Mouse (Mus musculus) cerebellum, adult 2 months (tissue): ENCODE results near the gene 4930564D02Rik. TPM values are rescaled to one million over a fixed set of nuclear protein-coding genes. Genes with fewer than 3 reads are reported as not detected.
A peak's percentile ranks its signal among the peaks of the same experiment; 100 is the strongest.

Source experiments
- DNase-seq, 2 experiments: peaks; one replicate each; pipeline ENCODE4 v3.0.0; 2021
- H3K27ac ChIP-seq: fragments of 200-500 bp; 2 replicates; pipeline ENCODE4 v1.5.1; 2012; ENCODE audit warnings: low read length, control low read depth, inconsistent platforms; ENCODE audit not compliant: insufficient read depth
- H3K27me3 ChIP-seq: fragments of 200-500 bp; 2 replicates; pipeline ENCODE4 v1.6.1; 2012; ENCODE audit warnings: inconsistent platforms, mild to moderate bottlenecking, low read length, moderate library complexity; ENCODE audit not compliant: control insufficient read depth, insufficient read depth
- H3K4me1 ChIP-seq: fragments of 200-500 bp; 2 replicates; pipeline ENCODE4 v1.6.1; 2011; ENCODE audit warnings: low read length; ENCODE audit not compliant: control insufficient read depth, insufficient read depth
- H3K4me3 ChIP-seq: fragments of 200-500 bp; replicated peaks from 2 replicates; pipeline ENCODE3; 2011; ENCODE audit warnings: mild to moderate bottlenecking, low read depth, low read length, control low read depth; ENCODE audit not compliant: insufficient read depth
- CTCF ChIP-seq: fragments of 200-500 bp; IDR thresholded peaks from 2 replicates; pipeline ENCODE4 v1.5.1; 2011; ENCODE audit warnings: low read depth, mild to moderate bottlenecking, control low read depth, low read length, moderate library complexity, borderline replicate concordance; ENCODE audit not compliant: insufficient read depth
- POLR2A ChIP-seq: fragments of 200-500 bp; IDR thresholded peaks from 2 replicates; pipeline ENCODE4 v1.6.1; 2011; ENCODE audit warnings: low read length, control low read depth, borderline replicate concordance; ENCODE audit not compliant: insufficient read depth
- WGBS: fragments of 180-500 bp; shearing (Covaris S2); methylation state at CpG from one replicate; pipeline ENCODE4 v1.1.7; 2018; 5-methylcytosine and 5-hydroxymethylcytosine counted together
- polyA plus RNA-seq: library from polyadenylated mRNA; depleted of rRNA; stranded (reverse); fragments of >200 nt; gene quantifications from 2 replicates; pipeline ENCODE4 v1.2.3, GENCODE M21; 2012; rRNA removed

4930564D02Rik gene
- not detected in 2 replicates for polyA plus RNA-seq

DNA sequence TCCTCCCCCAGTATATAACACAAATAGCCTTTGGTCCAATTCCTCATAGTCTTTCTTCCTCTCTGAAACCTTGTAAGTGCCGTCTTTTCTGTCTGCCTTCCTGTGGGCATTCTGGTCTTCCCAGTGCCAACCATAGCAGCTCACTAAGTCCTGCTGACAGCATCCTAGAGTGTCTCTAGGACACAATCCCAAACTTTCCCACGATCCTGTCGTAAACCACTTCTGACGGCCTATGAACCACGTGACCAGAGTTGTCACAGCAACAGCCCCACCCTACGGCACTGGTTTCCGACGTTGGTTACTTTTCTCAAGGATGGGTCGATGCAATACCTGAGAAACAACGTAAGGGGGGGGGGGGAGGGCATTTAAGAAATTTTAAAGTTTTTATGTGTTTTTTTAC, at the start of gene 4930564D02Rik:
Gene 4930564D02Rik, plus strand, starts transcription at position 301 of the 400 bp plus-strand sequence.
- Histone ChIP-seq H3K27me3 (no peaks in the 10 kb centered on the region), H3K4me1 (no peaks in the 10 kb centered on the region), H3K27ac (no peak within 1 kb of the TSS), H3K4me3 (no peak within 1 kb of the TSS)
- DNase-seq: no peak
- 85% methylated on average over 10 of the region's 10 CpGs for WGBS
- no peak for TF ChIP-seq CTCF
- no peak for TF ChIP-seq POLR2A

DNA sequence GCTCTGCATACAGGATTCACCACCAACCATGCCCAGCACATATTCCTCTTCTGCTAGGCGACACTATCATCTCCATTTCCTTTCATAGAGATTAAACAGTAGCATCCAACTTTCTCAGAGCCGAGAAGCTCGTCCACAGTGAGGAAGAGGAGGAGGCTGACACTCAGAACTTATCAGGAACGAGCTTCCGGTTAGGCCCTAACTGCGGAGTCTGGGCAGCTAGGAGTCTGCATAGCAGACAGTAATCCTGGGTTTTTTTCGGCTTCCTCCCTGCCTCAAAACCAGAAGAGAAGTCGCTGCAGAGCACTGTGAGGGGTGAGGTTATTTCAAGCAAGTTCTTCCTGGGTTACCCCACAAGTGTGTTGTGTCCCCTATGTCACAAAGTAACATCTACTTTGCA, 49.3 kb upstream of the 4930564D02Rik start:
- no peaks in the 10 kb centered on the region for H3K4me1 ChIP-seq
- no peak for DNase-seq
- TF ChIP-seq POLR2A (no peak), CTCF (no peak)
- WGBS: 91% methylated on average over 8 of the region's 8 CpGs
- no peak overlapping the region for H3K27ac ChIP-seq
- no peaks in the 10 kb centered on the region for H3K27me3 ChIP-seq
- H3K4me3 ChIP-seq: no peak overlapping the region

DNA sequence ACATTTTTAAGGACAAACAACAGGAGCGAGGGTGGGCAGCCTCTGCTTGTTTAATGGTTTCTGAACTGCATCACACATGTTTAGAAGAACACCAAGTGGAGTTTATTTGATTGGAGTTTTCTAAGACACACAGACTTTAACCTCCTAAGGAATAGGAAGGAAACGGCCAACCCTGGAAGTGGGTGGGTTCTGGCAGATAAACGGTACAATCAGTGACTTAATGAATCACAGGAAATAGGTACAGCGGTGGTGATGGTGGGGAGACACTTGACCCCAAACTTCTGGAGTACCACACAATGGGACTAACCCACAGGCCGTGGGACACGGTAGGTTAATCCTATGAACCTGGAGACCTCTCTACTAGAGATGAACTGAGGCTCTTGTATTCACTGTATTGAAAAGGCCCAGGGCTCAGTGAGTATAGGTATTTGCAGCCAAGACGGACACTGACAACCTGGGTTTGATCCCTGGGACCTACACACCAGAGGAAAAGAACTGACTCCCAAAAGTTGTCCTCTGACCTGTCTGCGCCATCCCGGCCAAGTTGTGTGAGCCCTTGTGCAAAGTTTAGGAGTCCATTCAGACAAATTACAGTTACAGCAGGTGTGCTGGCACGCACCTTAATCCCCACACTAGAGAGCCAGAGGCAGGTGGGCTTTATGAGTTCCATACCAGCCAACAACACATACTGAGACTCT, 48.4 kb upstream of the 4930564D02Rik start:
- no peak overlapping the region for H3K27ac ChIP-seq
- WGBS: 88% methylated on average over 10 of the region's 10 CpGs

DNA sequence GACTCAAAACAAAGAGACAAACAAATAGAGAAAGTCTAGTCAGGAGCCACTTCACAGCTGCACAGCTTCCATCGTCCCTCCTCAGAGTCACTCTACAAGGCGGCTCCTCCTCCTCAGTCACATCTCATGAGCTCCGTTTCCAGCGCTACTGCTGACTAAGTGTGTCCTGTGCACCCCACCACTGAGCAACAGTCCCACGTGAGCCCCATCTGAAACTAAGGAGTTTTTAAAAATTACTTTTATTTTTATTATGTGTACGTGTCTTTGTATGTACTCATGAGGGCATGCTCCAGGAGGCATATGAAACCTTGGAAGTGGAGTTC, 47.9 kb upstream of the 4930564D02Rik start:
- Histone ChIP-seq H3K4me1 (no peaks in the 10 kb centered on the region), H3K27ac (no peak overlapping the region)

More for the DNA sequence above, 48.4 kb upstream of the 4930564D02Rik start:
- TF ChIP-seq CTCF (no peak), POLR2A (no peak)
- no peak for DNase-seq
- no peaks in the 10 kb centered on the region for H3K4me1 ChIP-seq
- H3K4me3 ChIP-seq: no peak overlapping the region
- H3K27me3 ChIP-seq: no peaks in the 10 kb centered on the region

DNA sequence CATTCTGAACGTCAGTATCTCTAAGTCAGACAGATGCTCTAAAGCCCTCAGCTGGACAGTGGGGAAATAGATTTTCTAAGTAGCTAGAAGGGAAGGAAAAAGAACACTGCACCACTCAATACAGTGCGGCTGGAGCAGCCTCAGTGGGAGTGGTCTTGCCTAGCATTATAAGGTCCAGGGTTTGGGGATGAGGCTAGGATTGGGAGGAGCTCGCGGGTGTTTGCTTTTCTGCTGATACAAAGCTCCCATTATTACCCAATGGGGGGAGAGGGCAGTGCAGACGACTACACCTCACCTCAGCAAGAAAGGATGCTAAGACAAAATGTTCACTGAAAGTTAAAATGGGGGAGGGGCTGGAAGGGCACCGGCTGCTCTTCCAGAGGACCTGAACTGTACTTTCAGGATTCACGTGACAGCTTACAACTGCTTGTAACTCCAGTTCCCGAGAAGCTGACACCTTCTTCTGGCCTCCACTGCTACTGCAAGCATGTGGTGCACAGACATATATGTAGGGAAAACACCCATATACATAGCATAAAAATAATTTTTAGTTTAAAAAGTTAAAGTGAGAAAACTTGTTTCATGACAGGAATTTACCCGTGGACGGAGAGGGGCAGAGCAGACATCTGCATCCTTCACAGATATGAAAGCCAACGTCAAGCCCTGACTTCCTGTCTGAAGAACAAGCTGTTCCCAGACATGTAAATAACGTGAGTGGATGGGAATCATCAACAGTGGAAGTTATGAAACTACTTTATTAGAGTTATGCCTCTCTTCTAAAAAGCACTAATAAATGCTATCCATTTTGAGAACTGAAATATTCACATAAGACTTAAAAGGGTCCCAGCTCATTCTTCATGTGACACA, 46.6 kb upstream of the 4930564D02Rik start:
- TF ChIP-seq POLR2A: no peak
- DNase-seq: no peak
- Histone ChIP-seq H3K4me1 (no peaks in the 10 kb centered on the region), H3K27ac (0 out of 2 replicates have a peak overlapping the region, but pooled peaks have one; percentile 7), H3K27me3 (no peaks in the 10 kb centered on the region), H3K4me3 (no peak overlapping the region)
- WGBS: 66% methylated on average over 12 of the region's 12 CpGs

More for the DNA sequence above, 47.9 kb upstream of the 4930564D02Rik start:
- WGBS: 85% methylated on average over 6 of the region's 6 CpGs
- no peaks in the 10 kb centered on the region for H3K27me3 ChIP-seq
- TF ChIP-seq POLR2A: no peak
- DNase-seq: no peak
- H3K4me3 ChIP-seq: no peak overlapping the region

DNA sequence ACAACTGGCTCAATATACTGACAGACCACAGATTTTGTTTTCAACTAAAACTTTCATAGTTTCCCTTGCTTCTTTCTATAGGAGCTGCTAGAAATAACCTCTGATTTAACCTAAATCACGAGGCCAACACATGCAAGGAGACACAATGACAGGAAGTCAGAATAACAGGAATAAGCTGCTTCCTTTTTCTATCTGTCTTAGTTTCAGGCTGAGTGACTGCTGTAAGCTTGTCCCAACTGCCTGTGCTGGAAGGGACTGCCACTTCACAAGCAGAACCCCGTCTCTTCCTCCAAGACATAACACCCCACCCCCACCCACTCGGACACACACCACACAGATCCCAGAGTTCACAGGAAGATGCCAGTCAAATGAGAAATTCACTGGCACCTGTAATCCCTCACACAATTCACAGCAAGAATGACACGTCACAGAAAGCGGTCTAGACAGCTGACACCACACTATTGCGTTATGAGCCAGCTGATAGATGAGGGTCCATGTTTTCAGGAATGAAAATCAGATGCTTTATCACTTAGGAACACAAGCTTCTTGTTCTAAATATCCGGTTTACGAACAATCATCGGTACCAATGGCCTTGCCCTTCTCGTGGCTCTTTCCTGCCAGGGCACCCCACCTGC, 43.2 kb upstream of the 4930564D02Rik start:
- no peaks in the 10 kb centered on the region for H3K27me3 ChIP-seq
- no peaks in the 10 kb centered on the region for H3K4me1 ChIP-seq
- H3K4me3 ChIP-seq: no peak overlapping the region
- WGBS: 85% methylated on average over 10 of the region's 10 CpGs
- TF ChIP-seq CTCF (no peak), POLR2A (no peak)
- H3K27ac ChIP-seq: no peak overlapping the region
- DNase-seq: no peak

DNA sequence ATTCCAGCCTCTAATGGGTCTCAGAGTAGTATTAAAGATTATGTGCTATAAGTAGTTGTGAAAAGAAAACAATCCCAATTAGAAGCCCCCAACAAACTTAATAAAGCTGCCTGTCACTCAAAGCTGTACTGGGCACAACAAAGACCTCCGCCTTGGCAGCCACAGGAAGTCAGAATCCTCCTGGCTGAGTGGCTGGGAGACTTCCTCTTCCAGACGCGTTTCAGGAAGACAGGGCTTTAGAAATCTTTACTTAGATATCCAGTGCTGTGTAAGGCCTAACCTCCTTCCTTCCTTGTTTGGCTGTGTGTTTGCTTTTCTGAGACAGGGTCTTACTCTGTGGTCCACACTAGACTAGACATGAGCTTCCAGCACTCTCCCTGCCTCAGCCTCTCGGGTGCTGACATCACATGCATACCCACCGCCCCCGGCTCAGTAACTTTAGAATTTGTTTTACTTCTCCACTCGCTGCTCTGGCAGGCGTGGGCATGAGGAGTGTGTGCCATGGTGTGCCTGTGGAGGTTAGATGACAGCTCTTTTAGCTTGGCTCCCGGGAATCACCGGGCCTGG, 30.3 kb upstream of the 4930564D02Rik start:
- no peak overlapping the region for H3K4me3 ChIP-seq
- H3K4me1 ChIP-seq: peaks cover 4% of the 10 kb centered on the region; the same call in 1 of the 2 replicates
- DNase-seq: no peak
- no peaks in the 10 kb centered on the region for H3K27me3 ChIP-seq
- H3K27ac ChIP-seq: no peak overlapping the region
- TF ChIP-seq CTCF: no peak
- TF ChIP-seq POLR2A: no peak
- WGBS: 82% methylated on average over 10 of the region's 10 CpGs
